Mouse (Mus musculus) E14TG2a.4 (cell line): ENCODE data around the gene Fgl2.

Experiments used
- CTCF ChIP-seq: conservative IDR thresholded peaks from 2 replicates; pipeline ENCODE4 v1.5.1; 2014; ENCODE audit warnings: low read length
- POU5F1 ChIP-seq: IDR thresholded peaks from 2 replicates; pipeline ENCODE4 v1.6.1; 2014; ENCODE audit warnings: low read length, borderline replicate concordance

- TF ChIP-seq CTCF, result no peak
- TF ChIP-seq POU5F1, result no peak
Observed at GRCm38 (mm10) chr5:21372493-21373179, at the start of gene Fgl2.
